Mouse (Mus musculus) heart, adult 11 months (tissue): ENCODE results near the gene Adora1.

ENCODE experiments used
- DNase-seq: peaks from one replicate; pipeline ENCODE4 v3.0.0; 2022

Adora1 gene

DNA sequence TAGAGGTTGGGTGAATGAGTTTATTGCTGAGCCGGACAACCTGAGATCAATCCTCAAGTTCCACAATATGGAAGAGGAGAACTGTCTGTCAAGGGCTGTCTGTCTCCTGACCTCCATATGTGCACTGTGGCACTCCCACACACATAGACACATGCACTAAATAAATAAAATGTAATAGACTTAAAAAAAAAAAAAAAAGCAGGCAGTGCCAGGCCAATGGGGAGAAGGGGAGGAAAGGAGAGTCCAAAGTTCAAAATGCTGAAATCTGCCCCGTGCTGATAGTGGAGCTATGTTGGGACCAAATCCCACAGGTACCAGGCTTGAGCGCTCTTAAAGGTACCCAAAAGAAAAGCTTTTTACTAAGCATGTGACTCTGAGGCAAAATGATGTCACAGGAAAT is 2.2 kb upstream of the Adora1 start:
- DNase-seq = no peak

DNA sequence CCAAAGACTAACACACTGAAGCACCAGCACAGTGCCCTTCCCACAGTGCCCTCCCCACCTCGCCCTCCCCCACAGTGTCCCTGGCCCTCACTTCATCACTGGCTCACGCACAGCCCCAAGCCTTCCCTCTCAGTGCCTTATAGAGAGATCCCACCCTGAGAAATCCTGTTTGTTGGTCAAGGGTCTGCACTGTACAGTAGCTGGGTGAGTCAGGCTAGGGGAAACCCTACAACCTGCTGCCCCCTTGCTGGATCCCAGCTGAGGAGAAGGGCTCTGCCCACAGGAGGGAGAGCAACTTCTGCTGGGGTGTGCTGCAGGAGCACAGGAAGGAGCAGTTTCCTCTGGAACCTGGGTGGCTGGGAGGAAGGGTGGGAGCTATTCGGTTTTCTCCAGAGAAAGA is 911 bp upstream of the Adora1 start:
- peak; percentile 78 for DNase-seq

DNA sequence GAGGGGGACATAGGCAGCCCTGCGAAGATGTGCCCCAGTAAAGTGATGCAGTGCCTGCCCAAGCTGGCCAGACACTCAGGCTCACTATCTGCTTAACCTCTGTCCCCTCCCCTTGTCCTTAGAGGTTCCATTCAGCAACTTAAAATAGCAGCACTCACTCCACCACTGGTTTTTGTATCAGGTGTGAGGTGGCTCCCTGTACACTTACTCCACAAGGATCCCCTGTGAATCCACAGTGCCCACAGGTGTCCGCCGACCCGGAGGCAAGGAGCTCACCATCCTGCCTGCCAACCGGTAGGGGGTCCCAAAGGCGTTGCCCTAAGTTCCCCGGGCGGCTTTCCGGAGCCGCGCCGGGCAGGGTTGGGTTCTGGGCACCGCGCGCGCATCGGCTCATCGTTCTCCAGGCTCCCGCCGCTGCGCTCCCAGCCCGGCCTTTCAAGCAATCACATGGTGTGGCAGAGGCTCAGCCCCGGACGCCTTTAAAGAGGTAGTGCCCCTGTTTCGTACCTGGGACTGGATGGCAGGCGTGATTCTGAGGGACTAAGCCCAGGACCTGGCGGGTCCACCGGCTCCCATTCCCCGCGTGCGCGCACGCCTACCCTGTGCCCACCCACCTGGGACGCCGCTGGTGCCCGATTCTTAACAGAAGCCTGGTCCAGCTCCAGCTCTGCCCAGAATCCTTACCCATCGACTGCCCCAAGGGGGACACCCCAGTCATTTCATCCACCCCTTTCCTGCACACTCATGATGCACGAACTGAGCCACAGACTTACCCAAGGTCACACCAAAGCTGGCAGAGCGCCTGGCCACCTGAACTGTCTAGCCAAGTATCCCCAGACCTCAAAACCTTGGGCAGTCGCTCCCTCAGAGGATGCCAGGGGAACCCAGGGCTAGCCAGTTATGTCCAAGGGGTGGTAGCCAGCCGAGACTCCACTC is 508 bp downstream of the Adora1 start:
- peak; percentile 96 for DNase-seq

DNA sequence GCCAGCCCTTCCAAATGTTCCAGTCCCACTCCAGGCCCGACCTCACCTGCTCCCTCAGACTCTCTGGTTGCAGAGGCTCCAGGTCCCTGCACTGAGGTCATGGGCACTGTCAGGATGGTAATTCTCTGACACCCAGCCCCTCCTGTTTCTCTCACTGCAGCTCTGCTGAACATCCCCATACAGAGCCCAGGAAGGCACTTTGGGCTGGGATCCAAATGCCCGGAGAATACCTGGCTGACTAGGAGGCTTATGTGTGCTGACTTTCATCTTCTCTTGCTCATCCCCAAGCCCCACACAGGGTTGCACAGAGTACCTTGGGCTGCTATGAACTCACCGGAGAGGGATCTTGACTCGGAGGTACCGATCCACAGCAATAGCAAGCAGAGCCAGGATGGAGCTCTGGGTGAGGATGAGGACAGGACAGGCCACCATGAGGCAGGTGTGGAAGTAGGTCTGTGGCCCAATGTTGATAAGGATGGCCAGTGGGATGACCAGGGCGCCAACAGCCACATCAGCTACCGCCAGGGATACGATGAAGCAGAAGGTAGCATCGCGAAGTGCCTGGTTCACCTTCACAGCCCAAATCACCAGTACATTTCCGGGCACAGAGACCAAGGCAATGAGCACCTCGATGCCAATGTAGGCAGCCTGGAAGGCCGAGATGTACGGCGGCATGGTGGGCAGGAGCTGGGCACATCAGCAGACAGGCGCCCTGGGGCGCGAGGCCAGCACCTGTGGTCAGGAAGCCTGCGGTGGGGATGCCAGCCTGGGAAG is 1.4 kb downstream of the Adora1 start:
- DNase-seq = peak; percentile 87

DNA sequence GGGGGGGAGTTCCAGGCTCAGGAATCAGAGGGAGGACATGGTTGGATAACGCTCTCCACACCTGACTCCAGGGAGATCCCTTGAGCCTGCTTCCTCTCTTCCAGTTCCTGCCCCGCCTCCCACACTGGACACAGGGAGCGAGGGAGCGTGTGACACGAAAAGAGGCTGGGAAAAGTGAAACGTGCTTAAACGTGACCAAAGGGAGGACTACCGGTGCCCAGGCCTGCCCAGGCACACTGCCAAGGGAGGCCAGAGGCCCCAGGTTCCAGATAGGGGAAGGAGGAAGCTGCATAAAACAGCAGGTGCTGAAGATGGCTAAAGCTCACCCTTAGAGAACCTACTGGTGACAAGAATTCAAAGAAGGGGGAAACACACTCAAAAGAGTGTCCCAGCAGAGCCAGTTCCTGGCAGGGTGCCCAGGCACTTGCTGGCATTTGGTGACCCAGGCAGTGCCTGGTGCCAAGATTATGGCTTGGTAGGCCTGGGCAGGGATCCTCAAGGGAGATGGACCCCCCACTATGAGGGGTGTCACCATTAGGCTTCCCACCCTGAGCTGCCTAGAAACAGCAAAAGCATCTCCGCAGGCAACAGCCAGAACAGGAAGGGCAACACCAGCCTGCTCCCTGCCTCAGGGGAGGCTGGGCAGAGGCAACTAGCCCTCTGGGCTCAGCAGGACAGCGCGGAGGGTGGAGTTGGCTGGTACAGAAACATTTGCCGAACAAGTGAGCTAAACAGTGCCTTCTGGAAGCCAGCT is 2.3 kb downstream of the Adora1 start:
- peak; percentile 93 for DNase-seq

DNA sequence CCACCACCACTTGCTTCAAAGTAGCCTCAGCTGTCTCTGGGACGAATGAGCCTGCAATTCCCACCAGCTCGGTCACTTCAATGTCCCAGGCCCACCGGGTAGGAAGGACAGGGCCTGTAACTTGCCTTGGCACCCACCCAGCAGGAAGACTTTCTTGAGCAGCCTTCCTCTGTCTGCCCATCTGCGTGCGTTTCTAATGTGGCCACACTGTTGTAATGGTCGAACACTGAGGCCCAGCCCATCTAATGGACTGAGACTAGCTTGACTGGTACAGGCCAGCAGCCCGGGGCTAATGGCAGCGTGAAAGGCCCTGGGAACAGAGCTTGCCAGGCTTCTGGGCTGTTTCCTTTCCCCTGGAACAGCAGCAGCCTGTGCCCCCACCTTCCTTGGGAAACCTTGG is 2.9 kb downstream of the Adora1 start:
- peak; percentile 90 for DNase-seq

DNA sequence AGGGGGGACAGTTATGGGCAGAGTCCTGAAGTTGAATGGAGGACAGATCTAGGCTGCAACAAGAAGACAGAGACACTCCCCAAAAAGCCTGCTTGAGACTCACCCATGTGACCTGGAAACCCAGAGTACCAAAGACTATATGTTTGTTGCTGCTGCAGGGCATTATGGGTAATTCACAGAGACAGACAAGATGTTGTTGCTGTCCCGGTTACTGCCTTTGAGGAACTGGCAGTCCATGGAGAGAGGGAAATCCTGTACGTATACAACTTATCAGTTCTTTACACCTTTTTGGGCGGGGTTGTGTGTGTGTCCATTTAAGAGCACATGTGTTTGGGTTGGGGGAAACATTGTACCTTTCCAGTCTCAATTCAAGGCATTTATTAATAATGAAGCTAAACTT is 3.5 kb downstream of the Adora1 start:
- DNase-seq = no peak

DNA sequence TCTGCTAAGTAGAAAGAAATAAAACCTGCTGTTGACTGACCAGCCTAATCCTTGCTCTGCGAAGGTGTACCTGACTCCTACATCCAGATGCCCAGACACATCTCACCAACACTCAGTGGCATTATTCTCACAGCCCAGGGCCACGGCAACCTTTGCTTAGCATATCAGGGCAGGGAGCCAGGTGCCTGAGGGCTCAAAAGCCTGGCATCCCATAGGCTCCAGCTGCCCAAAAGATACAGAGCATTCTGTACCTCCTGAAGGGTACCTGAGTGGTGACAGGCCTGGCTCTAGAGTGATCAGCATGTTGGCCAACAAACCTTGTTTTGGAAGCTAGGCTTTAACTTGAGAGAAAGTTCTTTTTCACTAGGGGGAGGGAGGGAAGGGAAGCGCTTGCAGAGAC is 4.0 kb downstream of the Adora1 start:
- peak; percentile 96 for DNase-seq

DNA sequence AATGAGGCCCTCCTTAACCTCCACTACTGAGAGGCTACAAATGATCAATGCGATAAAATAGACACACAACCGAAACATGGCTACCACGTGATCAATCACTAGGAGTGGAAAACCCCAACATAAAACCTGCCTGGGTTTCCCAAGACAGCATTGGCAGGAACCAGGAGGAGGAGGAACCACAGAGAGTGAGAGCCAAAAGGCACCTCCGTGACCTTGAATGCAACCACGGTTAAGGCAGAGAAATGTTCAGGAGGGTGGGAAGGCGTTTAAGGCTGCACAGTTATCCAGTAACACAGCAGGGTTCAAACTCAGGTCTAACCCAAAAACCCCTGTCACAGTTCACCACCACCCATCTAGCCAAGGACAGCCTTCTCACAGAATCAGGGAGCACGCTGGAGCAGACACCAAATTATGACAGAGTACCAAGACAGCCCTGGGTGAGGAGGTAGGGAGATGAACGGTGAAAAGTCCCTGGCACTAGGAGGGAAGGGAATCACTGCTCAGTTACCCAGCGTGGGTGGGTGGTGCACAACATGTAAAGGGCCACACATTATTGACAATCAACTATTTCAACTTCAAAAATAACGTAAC is 4.5 kb downstream of the Adora1 start:
- DNase-seq = peak; percentile 80

DNA sequence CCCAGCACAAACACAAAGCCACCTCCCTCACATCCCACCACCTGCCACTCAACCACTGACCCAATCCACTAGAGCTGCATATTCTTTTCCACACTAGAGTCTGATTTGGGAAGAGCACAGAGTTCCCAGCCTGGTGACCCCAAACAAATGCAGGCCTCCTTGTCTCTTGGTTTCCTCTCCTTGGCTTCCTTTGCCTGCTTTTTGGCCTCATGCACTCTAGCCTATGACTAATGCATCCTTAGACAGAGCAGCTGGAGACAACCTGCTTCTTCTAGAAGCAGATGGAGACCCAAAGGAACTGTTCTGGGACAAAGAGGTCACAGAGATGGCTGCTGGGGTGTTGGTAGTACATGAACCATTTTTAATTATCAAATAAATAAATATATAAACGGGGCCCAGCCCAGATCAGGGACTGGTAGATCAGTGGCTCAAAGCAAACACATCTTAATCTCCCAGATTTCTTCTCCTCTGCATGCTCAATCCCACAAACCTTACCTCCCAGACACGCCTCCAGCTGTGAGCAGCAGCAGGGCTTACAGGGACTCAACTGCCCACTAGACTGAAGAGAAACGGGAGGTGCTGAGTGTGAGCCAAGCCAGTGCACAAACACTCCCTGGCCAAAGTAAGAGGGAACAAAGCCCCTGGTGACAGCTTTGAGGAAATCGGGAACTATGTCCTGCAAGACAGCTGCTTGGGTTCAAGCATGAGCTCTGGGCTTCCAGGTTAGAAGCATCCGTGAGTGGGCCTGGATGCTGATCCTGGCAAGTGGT is 5.2 kb downstream of the Adora1 start:
- peak; percentile 97 for DNase-seq

DNA sequence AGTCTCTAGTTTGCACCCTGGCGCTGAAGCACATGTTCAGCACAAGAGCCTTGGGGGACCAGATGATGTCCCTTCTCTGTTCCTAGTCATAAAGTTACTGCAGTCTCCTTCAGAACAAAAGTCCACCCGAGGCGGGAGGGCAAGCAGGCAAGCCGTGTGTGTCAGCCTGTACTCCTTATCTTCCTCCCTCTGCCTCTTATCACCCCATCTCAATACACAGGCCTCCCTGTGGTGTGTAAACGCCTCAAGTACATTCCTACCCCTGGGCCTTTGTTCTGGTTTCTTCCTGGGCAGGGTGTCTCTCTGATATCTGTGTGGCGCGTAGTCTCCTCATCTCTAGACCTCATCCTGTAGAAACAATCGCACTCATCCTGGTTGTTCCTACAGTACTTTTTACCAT is 8.5 kb downstream of the Adora1 start:
- no peak for DNase-seq

DNA sequence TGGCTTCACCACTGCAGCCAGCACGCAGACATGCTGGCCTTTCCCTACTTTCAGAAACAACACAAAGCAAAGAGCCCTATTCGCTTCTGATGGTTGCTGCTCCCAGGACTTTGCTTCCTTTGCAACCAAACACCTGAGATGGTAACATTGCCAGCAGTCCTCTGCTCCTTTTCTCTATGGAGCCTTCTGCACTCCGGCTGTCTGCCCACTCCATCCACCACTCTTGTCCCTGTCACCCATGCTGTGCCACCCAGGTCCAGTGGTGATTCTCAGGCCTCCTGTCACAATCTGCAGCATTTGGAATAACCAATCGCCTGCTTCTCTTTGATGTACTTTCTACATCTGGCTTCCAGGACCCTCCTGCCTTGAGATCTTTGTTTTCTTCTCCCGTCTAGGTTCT is 9.9 kb downstream of the Adora1 start:
- no peak for DNase-seq

DNA sequence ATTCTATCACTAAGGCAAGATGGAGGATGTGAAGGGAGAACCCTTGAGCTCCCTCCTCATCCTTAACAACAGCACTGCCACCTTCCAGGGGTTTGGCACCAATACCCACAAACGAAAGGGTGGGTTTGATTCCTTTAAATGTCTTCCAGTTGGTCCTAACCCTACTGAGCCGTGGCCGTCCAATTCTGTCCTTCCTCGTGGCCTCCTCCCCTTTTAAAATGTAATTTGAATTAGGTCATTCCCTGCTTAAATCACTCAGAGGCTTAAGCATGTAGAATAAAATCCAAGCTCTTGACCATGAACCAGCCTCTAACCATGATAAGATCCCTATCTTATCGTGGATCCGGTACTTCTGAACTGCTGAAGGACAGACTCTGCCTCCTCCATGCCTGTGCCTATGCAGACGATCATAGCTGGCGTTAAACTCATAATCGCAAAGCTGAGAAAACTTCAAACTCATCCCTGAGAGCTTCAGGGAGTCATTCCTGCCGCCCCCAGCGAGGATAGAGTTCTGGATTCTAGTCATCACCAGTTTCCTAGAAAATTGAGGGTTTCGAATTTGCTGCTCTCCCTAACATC is 10.5 kb downstream of the Adora1 start:
- DNase-seq = no peak

DNA sequence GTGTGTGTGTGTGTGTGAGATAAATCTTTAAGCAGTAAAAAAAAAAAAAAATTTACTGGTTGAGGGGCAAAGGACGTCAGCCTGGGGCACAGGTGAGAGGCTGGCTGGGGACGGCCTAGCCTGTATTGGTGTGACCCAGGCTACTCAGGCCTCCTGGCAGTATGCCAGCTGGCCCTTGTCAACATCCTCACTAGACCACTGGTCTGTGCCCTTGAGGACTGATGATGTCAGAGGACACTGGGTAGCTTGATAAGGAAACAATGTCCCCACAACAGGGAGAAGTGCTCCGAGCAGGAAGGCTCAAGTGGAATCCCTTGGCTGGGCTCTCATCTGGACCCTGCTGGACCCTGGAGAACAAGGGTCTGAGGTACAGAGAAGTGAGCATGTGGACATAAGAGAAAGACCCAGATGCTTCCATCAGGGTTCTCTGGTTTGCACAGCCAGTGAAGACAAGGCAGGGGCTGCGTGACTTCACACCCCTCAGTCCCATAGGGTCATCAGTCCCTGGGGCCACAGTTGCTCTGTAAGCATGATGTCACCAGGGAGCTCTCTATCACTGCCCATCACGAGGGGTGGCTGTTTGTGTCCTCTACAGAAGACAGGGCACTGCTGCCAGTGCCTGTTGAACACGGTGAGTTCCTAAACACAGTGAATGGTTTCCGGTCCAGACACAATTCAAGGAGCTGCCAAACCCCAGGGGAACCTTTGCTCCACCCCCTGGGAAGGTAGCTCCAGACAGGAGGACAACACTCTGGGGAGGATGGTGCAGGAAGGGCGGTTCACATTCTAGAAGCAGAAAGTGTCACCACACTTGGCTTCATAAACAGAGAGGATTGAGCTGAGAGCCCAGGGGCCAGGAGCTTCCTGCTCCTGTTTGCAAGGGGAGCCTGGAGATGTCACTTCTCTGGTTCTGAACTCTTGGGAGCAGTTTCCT is 12.8 kb downstream of the Adora1 start:
- DNase-seq = peak; percentile 98

DNA sequence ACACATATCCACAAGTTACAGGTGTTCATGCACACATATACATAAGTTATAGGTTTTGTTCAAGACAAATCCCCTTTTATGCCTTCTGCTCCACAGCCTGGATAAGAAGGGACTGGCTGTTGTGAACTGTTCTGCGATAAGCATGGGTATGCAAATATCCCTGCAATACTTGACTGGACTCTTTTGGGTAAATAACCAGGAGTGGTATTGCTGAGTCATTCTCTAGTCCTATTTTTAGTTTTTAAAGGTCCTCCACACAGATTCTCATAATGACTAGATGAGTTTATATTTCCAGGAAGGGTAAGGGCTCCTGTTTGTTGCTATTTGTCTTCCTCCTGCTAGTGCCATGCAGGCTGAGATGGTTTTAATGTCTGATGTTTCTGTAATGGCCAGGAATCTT is 14.1 kb downstream of the Adora1 start:
- no peak for DNase-seq

DNA sequence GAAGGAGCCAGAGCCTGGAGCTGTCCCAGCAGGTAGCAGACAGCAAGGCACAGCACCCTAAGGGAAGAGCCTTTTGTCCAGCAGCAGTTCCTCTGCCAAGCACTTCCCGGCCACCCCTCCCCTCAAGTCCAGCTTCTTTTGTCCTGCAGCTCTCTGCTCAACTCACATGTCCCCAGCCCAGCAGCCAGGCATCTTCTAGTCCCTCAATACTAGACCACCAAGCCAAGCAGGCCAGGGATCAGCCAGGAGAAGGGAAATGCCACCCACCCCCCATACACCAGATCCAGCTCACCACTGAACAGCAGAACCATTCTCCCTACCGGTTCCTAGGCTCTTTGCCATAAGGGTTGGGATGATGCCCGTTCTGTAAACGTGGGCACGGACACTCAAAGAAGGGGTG is 15.6 kb downstream of the Adora1 start:
- no peak for DNase-seq

DNA sequence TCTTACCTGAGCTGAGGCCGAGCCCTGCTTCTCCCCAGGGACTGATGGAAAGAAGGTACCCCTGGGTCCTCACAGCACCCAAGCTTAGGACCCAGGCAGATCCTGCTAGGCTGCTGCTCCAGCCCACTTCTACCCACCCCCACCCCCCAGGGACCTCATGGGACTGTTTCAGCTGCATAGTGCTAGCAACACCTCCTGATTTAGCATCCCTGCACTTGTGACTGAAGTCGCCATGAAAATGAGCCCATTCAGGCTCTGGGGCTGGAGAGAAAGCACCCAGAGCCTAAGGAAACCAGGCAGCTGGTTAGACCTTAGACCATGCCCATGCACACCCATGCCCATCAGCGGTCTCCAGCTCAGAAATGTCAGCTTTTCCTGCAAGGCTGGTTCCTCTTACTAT is 17.3 kb downstream of the Adora1 start:
- DNase-seq = no peak

DNA sequence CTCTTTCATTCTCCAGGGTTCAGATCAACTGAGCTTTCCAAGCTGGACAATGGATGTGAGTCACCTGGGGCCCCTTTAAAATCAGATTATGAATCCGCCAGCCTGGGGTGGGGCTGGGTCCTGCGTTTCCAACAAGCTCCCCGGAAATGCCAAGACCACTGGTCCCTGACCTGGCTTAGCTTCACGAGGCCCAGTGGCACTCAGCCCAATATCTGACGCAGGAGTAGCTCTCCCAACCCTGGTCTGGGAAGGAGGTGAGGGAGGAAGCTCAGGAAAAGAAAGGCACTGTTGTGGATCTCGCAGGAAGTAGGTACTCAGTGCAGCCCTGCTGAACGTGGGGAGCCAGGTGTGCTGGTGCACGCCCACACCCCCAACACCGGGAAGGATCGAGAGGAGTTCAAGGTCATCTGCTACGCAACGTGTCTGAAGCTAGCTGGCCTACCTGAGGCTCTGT is 18.2 kb downstream of the Adora1 start:
- no peak for DNase-seq

DNA sequence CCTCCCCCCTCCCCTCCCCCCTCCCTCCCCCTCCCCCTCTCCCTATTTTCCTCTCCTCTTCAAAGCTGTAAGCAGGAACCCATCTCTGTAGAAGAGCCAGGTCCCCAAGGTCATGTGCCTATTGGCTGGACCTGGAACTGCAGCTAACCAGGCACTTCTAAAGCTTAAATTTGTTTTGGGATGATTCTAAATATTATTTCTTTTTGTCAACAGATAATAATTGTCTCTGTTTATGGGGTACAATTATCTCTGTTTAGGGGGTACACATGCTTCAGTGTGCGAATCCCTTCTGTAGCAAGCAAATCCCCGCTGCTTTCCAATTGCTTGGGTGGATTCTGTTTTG is 18.6 kb downstream of the Adora1 start:
- DNase-seq = no peak

DNA sequence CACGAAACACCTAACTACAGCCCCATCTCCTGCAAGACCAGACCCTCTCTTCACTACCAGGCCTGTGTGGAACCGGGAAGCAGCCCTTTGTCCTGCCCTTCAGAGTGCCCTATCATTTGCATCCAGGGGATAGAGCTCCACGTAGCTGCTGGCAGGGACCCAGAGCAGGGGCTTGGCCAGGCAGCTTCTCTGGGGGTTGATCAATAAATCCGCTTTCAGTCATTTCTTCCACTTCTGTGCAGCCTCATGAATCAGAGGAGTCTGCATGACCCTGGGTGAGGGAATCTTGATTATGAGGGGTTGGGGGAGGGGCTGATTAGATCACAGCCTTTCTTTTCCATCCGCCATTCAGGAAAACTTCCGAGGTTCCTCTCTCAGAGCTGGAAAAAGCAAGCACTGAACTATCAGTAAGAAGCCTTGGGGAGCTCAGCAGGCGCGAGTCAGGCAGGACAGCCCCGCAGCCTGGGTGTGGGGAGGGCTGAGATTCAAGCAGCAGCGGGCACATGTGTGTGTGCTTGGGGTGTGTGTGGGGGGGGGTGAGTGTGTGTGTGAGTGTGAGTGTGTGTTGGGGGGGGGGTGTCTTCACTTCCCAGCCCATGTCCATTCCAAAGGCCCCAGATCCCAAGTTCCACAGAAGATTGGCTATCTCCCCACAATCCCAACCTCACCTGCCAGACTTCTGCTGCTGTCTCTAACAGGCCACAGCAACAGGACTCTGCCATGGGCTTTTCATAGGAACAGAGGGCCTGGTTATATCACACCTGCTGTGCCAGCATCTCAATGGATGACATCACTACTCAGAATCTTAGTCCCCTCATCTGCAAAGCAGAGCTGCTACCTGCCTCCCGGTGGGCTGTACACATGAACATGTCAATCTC is 19.2 kb downstream of the Adora1 start:
- no peak for DNase-seq
